ENCODE assay signal across 16 mouse cellular contexts in the genomic region with DNA sequence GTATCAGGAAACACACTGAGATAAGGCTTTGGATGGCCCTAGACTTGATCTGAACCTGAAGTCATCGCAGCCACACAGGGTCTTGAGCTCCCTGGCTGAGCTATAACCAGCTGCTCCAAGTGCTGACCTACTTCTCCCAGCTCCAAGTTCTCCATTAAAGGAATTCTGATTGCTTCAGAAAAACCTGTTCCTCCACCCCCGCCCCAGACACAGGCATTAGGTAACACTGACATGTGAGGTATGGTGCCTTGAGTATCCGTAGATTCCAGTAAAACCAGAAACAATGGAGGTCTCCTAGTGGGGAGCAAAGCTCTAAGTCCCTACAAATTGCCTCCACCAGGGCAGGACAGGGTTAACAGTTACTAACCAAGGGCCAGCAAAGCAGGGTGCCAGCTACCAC.
DNase-seq lines count a peak whose midpoint lies in the region; ATAC-seq and TF ChIP-seq lines count a peak whose summit lies in the region.
"Had no signal": no experiment of that assay in that cellular context is flagged by ENCODE, and none has a peak within 500 bp of the region (broad histone marks: within the 10 kb centered on the region; RNA-seq: fewer than 3 reads in every experiment).

No protein-coding gene starts in this region.

- no peak for TF ChIP-seq POLR2A in cortical plate, adult 2 months (IDR thresholded peaks at IDR 0.05; ENCODE audit: extremely low read depth, insufficient read depth, low read length)

- 31% methylated on average over 3 of the region's 3 CpGs for WGBS in lung, embryonic 16.5 days

- peaks cover 8% of the 10 kb centered on the region for H3K4me1 ChIP-seq in cortical plate, adult 2 months (ENCODE audit: control insufficient read depth, insufficient read depth, low read length)
- 0 out of 2 replicates have a peak, but pooled peaks cover 7% of the 10 kb centered on the region for H3K4me1 ChIP-seq in lung, embryonic 16.5 days (replicated peaks; ENCODE audit: control insufficient read depth, insufficient read depth, low read length)
- H3K4me1 ChIP-seq: hindbrain, embryonic 12.5 days had no signal

- no peak for TF ChIP-seq CTCF in cortical plate, adult 2 months (IDR thresholded peaks at IDR 0.05; ENCODE audit: extremely low read depth, insufficient read depth, low read length)

- H3K27me3 ChIP-seq in lung, embryonic 16.5 days (ENCODE audit: control insufficient read depth, insufficient read depth, low read depth, low read length) = no peaks in the 10 kb centered on the region
- H3K27me3 ChIP-seq: hindbrain, embryonic 12.5 days had no signal

- H3K27ac ChIP-seq in cortical plate, adult 2 months (ENCODE audit: insufficient read depth, low read length) = peak overlapping the region; percentile 55; the same call in 1 of the 2 replicates
- H3K27ac ChIP-seq in lung, embryonic 16.5 days (ENCODE audit: low read length) = peak overlapping the region; percentile 61; the same call in 1 of the 2 replicates
- H3K27ac ChIP-seq: heart, adult 2 months; hindbrain, embryonic 12.5 days; midbrain, embryonic 10.5 days had no signal

- no peak overlapping the region for H3K4me3 ChIP-seq in cortical plate, adult 2 months (ENCODE audit: insufficient read depth, low read length)
- no peak overlapping the region for H3K4me3 ChIP-seq in lung, embryonic 16.5 days (ENCODE audit: low read length)
- H3K4me3 ChIP-seq: heart, adult 2 months; hindbrain, embryonic 12.5 days; midbrain, embryonic 10.5 days had no signal

- no peak overlapping the region for H3K4me2 ChIP-seq in lung, embryonic 16.5 days (ENCODE audit: low read depth, low read length)
- H3K4me2 ChIP-seq: hindbrain, embryonic 12.5 days had no signal

- H3K36me3 ChIP-seq in lung, embryonic 16.5 days (ENCODE audit: control insufficient read depth, insufficient read depth, low read length) = no peaks in the 10 kb centered on the region
- H3K36me3 ChIP-seq: G1E; hindbrain, embryonic 12.5 days; midbrain, embryonic 10.5 days had no signal

- H3K9me3 ChIP-seq in lung, embryonic 16.5 days (ENCODE audit: control insufficient read depth, low read length) = no peaks in the 10 kb centered on the region
- H3K9me3 ChIP-seq: G1E; hindbrain, embryonic 12.5 days; midbrain, embryonic 10.5 days had no signal

- DNase-seq in kidney, postnatal 14 days = peak; percentile 12
- no peak for DNase-seq in kidney, adult 18-20 months
- DNase-seq in adipocyte (ENCODE audit: low spot score) = peak; percentile 44
- no peak for DNase-seq in gastrocnemius, postnatal 14 days
- no peak for DNase-seq in spleen, postnatal 14 days (ENCODE audit: low spot score in 2 of 2)
- DNase-seq: cerebellum, postnatal 14 days; forebrain, postnatal 0 days; heart, adult 2 months; right cerebral cortex, postnatal 4 days; thymus, postnatal 25 days had no signal

- intact Hi-C loops in gastrocnemius, postnatal 14 days (cut with DNase I; ENCODE audit: low total_unique reads) = loop anchor here (5.0 kb wide), 1 partner anchor 75 kb away; no protein-coding TSS in a partner anchor

- no peak overlapping the region for H3K9ac ChIP-seq in lung, embryonic 16.5 days (ENCODE audit: low read length)
- H3K9ac ChIP-seq: forebrain, postnatal 0 days; hindbrain, embryonic 12.5 days had no signal

- ATAC-seq in lung, embryonic 16.5 days (ENCODE audit: low read depth) = peak; percentile 81
- no peak for ATAC-seq in megakaryocyte progenitor cell, adult 5-6 weeks (replicated peaks; ENCODE audit: poor library complexity)
- ATAC-seq: forebrain, postnatal 0 days had no signal

Comparison
In these comparisons a context has a peak if more than half of its experiments do, and no peak if none do; other contexts are left out.
1. DNase-seq: peak in kidney, postnatal 14 days (single experiment) and adipocyte (single experiment); none in kidney, adult 18-20 months (single experiment), gastrocnemius, postnatal 14 days (single experiment) and spleen, postnatal 14 days (0 of 2).